ENCODE assay signal across 8 mouse cellular contexts in the genomic region with DNA sequence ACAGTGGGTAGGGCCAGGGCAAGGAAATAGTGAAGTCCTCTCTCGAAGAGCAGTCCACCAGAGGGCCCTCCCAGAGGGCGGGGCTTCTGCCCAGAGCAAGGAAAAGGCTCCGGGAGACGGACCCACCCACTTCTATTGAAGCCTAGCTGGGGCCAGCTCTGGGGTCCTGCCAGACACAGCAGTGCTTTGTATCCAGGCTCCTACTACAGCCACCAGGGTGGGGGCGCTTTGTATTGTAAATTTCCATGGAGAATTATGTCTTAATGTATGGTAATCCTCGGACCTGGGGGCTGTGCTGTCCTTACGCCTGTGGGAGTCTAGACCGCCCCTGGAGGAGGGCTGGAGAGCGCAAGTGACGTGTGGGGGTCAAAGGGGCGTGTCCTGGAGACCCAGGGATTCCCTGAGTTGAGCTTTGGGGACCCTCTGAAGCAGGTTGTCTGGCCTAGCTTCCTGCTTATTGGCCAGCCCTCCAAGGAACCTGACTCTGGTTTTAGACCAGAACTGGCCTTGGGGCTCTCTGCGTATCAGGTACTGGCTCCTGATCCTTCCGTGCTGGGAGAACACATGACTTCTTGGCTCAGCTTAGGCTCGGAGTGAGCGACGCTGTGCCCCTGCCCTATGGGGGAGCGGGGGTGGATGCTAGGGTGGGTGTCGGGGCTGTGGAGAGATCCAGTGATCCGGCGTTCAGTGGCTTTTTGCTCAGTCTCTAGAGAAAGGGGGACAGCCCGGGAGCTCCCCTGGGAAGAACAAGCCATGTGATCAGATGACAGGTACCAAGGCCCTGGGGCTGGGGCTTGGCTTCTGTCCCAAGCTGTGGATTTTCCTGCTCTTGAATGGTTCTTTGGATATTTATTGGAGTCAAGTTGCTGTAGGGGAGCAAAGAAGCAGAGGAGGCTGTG.
DNase-seq lines count a peak whose midpoint lies in the region; ATAC-seq and TF ChIP-seq lines count a peak whose summit lies in the region.

No protein-coding gene starts in this region.

- intact Hi-C loops in left cerebral cortex, postnatal 4 days (cut with DNase I), result no loop called here
- intact Hi-C loops in left cerebral cortex, postnatal 25 days (cut with DNase I), result no loop called here

- 0 out of 2 replicates have a peak, but pooled peaks have one; percentile 8 for ATAC-seq in heart, embryonic 16.5 days (replicated peaks; ENCODE audit: extremely low read depth, insufficient read depth, low FRiP score)
- peak; percentile 28; the same call in 1 of the 2 replicates for ATAC-seq in liver, postnatal 0 days
- peak; percentile 58; the same call in 1 of the 2 replicates for ATAC-seq in neural tube, embryonic 14.5 days (ENCODE audit: low read depth)
- ATAC-seq in activated CD4-positive, CD25-positive, alpha-beta regulatory T cell, adult 4 months, result no peak

- WGBS in heart, embryonic 16.5 days, result 6% methylated on average over 21 of the region's 21 CpGs
- 27% methylated on average over 21 of the region's 21 CpGs for whole genome bisulfite sequencing in liver, postnatal 0 days (ENCODE audit: insufficient replicate concordance)
- 5% methylated on average over 21 of the region's 21 CpGs for WGBS in neural tube, embryonic 14.5 days

- peak overlapping the region; percentile 47 for H3K4me2 ChIP-seq in heart, embryonic 16.5 days (ENCODE audit: low read depth, low read length)
- peak overlapping the region; percentile 47 for H3K4me2 ChIP-seq in liver, postnatal 0 days (ENCODE audit: low read depth, low read length)
- H3K4me2 ChIP-seq in neural tube, embryonic 14.5 days (ENCODE audit: low read depth, low read length), result peak overlapping the region; percentile 33

- H3K36me3 ChIP-seq in heart, embryonic 16.5 days (ENCODE audit: control insufficient read depth, insufficient read depth), result no peaks in the 10 kb centered on the region
- no peaks in the 10 kb centered on the region for H3K36me3 ChIP-seq in liver, postnatal 0 days (replicated peaks; ENCODE audit: insufficient read depth, low read length)
- no peaks in the 10 kb centered on the region for H3K36me3 ChIP-seq in neural tube, embryonic 14.5 days (ENCODE audit: control insufficient read depth, insufficient read depth, low read length)

- TF ChIP-seq CTCF in liver, postnatal 0 days (IDR thresholded peaks at IDR 0.05; ENCODE audit: low read depth), result 0 out of 2 replicates have a peak, but pooled peaks have one; percentile 3

- H3K4me3 ChIP-seq in heart, embryonic 16.5 days (ENCODE audit: low read length), result peak overlapping the region; percentile 26
- no peak overlapping the region for H3K4me3 ChIP-seq in liver, postnatal 0 days (ENCODE audit: low read depth, low read length)
- H3K4me3 ChIP-seq in neural tube, embryonic 14.5 days (ENCODE audit: low read depth, low read length), result no peak overlapping the region

- peaks cover 74% of the 10 kb centered on the region for H3K4me1 ChIP-seq in heart, embryonic 16.5 days (ENCODE audit: control insufficient read depth, insufficient read depth, low read length)
- peaks cover 45% of the 10 kb centered on the region for H3K4me1 ChIP-seq in liver, postnatal 0 days (ENCODE audit: insufficient read depth)
- peaks cover 96% of the 10 kb centered on the region for H3K4me1 ChIP-seq in neural tube, embryonic 14.5 days (ENCODE audit: control insufficient read depth, insufficient read depth, low read length)

- no peak for TF ChIP-seq EP300 in liver, postnatal 0 days (IDR thresholded peaks at IDR 0.05; ENCODE audit: low read depth)

- peak; percentile 68 for DNase-seq in left cerebral cortex, postnatal 4 days
- no peak for DNase-seq in left cerebral cortex, postnatal 25 days (ENCODE audit: low spot score in 2 of 2)
- no peak for DNase-seq in liver, postnatal 0 days
- DNase-seq in left cerebral cortex, adult 18-20 months (ENCODE audit: low spot score in 2 of 2), result no peak
- DNase-seq in right cerebral cortex, adult 2 months (ENCODE audit: low spot score in 2 of 2), result no peak

- H3K27ac ChIP-seq in heart, embryonic 16.5 days (ENCODE audit: low read length), result peak overlapping the region; percentile 5
- no peak overlapping the region for H3K27ac ChIP-seq in liver, postnatal 0 days (ENCODE audit: low read depth)
- H3K27ac ChIP-seq in neural tube, embryonic 14.5 days (ENCODE audit: low read depth, low read length), result peak overlapping the region; percentile 57; the same call in 1 of the 2 replicates

- no peaks in the 10 kb centered on the region for H3K9me3 ChIP-seq in heart, embryonic 16.5 days (replicated peaks; ENCODE audit: control insufficient read depth, low read length)
- H3K9me3 ChIP-seq in liver, postnatal 0 days (ENCODE audit: low read length), result no peaks in the 10 kb centered on the region
- no peaks in the 10 kb centered on the region for H3K9me3 ChIP-seq in neural tube, embryonic 14.5 days (ENCODE audit: control insufficient read depth, low read length)

- peak overlapping the region; percentile 46 for H3K9ac ChIP-seq in heart, embryonic 16.5 days (ENCODE audit: low read length)
- no peak overlapping the region; the same call in 1 of the 2 replicates for H3K9ac ChIP-seq in liver, postnatal 0 days (replicated peaks)
- no peak overlapping the region for H3K9ac ChIP-seq in neural tube, embryonic 14.5 days (replicated peaks; ENCODE audit: low read depth, low read length)

- no peaks in the 10 kb centered on the region for H3K27me3 ChIP-seq in heart, embryonic 16.5 days (ENCODE audit: control insufficient read depth, insufficient read depth, low read length)
- H3K27me3 ChIP-seq in liver, postnatal 0 days (ENCODE audit: insufficient read depth, low read length), result no peaks in the 10 kb centered on the region
- H3K27me3 ChIP-seq in neural tube, embryonic 14.5 days (ENCODE audit: control insufficient read depth, insufficient read depth, low read length), result no peaks in the 10 kb centered on the region
